Mouse (Mus musculus) common myeloid progenitor, adult 5-6 weeks (primary cell): ENCODE data around the gene Ddx46. TPM values are rescaled to one million over a fixed set of nuclear protein-coding genes. Genes with fewer than 3 reads are reported as not detected.
"Not testable (repeated sequence)": the region's sequence is repeated elsewhere in the genome, so short reads cannot be mapped to it uniquely, and the experiment has no call there.

Source experiments
- ATAC-seq: replicated peaks from 2 replicates; pipeline ENCODE4 v1.8.0; 2016; ENCODE audit warnings: low read depth, mild to moderate bottlenecking, moderate TSS enrichment, inconsistent platforms; ENCODE audit not compliant: poor library complexity, severe bottlenecking
- total RNA-seq: library from RNA; stranded (forward); fragments of 200-1000, 187-1606 nt; gene quantifications from 2 replicates; pipeline ENCODE4 v1.2.3, GENCODE M21; 2017

Ddx46 gene
- total RNA-seq, 1 experiment from 2014 or later, result 155 TPM

- no peak; the same call in 1 of the 2 replicates for ATAC-seq
These were observed 332 bp downstream of the Ddx46 start for GRCm38 (mm10) chr13:55635146-55635571.

- no peak for ATAC-seq
These were observed 1.6 kb downstream of the Ddx46 start for GRCm38 (mm10) chr13:55636185-55636983.

DNA sequence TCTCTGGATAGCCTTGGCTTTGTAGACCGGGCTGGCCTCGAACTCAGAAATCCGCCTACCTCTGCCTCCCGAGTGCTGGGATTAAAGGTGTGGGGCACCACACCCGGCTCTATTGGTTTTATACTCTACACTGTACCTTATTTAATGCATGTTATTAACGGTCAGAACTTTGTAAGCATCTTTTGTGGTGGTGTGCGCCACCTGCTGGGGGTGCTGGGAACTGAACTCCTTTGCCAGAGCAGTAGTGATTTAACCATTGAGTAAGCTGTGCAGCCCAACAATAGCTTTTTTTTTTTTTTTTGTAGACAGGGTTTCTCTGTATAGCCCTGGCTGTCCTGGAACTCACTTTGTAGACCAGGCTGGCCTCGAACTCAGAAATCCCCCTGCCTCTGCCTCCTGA is 5.7 kb downstream of the Ddx46 start:
- peak; percentile 88 for ATAC-seq

GRCm38 (mm10) chr13:55644525-55644924 is 9.7 kb downstream of the Ddx46 start:
- peak; percentile 76 for ATAC-seq

- ATAC-seq, result no peak
These were observed 15.3 kb downstream of the Ddx46 start for GRCm38 (mm10) chr13:55650098-55650497.

- ATAC-seq, result no peak
These were observed 16.2 kb downstream of the Ddx46 start for GRCm38 (mm10) chr13:55650980-55651379.

GRCm38 (mm10) chr13:55668550-55668949 is 33.7 kb downstream of the Ddx46 start:
- 0 out of 2 replicates have a peak, but pooled peaks have one; percentile 42 for ATAC-seq

- no peak for ATAC-seq
These were observed 37.9 kb downstream of the Ddx46 start for GRCm38 (mm10) chr13:55672711-55673110.

- no peak for ATAC-seq
These were observed 42.5 kb downstream of the Ddx46 start for GRCm38 (mm10) chr13:55677364-55677763.

DNA sequence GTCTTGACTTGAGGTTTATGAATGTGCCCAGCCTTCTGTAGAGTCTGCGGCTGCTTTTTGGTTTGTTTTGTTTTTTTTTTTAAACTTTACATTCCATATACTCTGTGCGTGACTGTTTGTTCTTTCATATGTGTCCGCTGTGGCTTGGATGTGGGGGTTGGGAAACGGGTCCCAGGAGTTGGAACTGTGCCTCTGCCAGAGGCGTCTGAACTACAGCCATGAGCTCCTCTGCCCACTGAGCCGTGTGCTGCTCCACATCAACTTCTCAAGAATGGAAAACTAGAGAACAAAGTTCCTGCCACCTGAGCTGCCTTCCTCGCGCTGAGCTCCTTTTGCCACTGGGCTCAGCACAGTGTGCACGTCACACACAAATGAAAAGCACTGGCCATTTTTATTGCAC is 47.4 kb downstream of the Ddx46 start:
- ATAC-seq, result no peak

- no peak for ATAC-seq
These were observed 48.8 kb downstream of the Ddx46 start for GRCm38 (mm10) chr13:55683581-55683980.

DNA sequence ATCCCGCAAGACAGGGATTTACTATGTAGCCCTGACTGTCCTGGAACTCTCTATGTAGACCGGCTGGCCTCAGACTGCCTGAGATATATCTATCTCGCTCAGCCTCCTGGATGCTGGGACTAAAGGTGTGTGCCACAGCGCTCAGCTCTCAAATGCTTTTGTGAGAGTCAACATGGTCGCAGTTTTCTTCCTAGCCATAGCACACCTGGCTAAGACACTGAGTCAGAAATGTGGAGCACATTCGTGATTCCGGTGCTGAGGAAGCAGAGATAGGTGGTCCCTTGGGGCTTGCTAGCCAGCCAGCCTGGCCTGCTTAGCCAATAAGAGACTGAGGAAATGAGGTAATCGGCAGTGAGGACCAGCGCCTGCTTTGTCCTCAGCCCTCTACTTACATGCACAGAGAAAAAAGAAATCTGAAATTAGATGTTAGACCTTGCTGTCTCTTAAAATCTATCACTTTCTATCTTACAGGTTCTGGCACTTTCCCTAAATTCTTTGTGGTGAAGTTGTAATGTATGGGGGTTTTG is 51.3 kb downstream of the Ddx46 start:
- ATAC-seq, result no peak

- no peak for ATAC-seq
These were observed 53.2 kb downstream of the Ddx46 start for GRCm38 (mm10) chr13:55687927-55688602.

- peak; percentile 94 for ATAC-seq
These were observed 57.9 kb downstream of the Ddx46 start, which contains the start of gene B230219D22Rik for GRCm38 (mm10) chr13:55692535-55693242. TSS of gene B230219D22Rik (plus strand) at chr13:55693124.

- ATAC-seq, result no peak; the same call in 1 of the 2 replicates
These were observed 58.5 kb downstream of the Ddx46 start for GRCm38 (mm10) chr13:55693243-55693721.

- no peak for ATAC-seq
These were observed 59.3 kb downstream of the Ddx46 start for GRCm38 (mm10) chr13:55694110-55694509.

- ATAC-seq, result not testable (repeated sequence)
These were observed 61.2 kb downstream of the Ddx46 start for GRCm38 (mm10) chr13:55695989-55696388.

DNA sequence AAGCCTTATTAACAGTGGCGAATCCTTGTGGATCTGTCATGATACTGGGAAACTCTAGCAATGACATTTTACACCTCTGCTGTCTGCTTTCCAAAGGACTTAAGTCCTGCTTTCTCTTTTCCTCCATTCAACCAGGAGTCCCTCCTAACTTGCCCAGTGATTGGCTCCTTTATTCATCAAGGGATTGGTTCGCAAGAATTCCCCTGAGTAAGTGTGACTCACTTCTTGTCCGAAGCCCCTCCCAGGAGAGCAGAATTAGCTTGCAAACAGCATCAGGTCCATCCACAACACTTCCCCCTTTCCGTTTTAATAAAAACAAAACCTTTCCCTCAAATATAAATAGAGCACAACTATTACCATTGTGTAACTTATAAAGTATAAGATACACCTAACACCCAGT is 69.5 kb downstream of the Ddx46 start:
- ATAC-seq, result no peak

- ATAC-seq, result no peak
These were observed 78.0 kb downstream of the Ddx46 start for GRCm38 (mm10) chr13:55712846-55713245.

- ATAC-seq, result peak; percentile 98
These were observed 79.8 kb downstream of the Ddx46 start, which contains the start of gene Txndc15 for GRCm38 (mm10) chr13:55714501-55715166. TSS of gene Txndc15 (plus strand) at chr13:55714650.
